Mouse (Mus musculus) naive thymus-derived CD4-positive, alpha-beta T cell, adult 2 months (primary cell): ENCODE data around the gene Foxa1.

ENCODE experiments used
- DNase-seq: peaks from one replicate; pipeline ENCODE4 v3.0.0-alpha.2; 2011; ENCODE audit warnings: low read depth

The Foxa1 gene

DNA sequence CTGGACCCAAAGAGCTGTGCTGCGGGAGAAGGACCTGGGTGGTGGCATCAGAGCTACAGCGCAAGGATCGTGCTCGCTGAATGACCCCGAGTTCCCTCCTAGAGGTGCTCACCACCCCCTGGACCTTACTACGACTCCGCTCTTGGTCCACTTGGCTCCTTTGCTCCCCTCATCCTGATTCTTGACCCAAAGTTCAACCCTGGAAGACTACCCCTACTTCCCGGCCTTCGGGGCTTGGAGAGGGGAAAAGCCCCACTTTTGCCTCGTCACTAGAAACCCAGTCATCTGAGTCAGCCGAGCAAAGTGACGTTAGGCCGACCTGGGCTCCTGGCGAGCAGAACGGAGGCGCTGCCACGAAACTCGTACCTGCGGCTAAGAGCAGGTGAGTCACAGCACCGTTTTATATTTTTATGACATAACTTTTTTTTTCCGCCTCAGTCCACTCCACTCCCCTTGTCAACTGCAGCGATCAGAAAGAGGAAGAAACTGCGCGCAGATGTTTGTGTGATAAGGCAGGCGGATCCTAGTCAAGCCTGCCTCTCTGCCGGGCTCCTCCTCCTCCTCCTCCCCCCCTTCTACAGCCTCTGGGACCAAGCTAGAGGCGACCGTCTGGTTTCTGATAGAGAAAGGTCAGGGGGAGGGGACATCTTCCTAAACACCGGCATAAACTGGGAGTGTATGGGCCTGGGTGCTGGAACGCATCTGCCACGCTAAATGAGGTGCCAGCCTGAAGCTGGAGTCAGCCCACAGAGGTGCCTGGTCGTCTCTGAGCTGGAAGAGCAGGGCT is at the start of gene Foxa1:
Gene Foxa1, minus strand, starts transcription at position 502 of the 787 bp plus-strand sequence.
- no peak for DNase-seq

DNA sequence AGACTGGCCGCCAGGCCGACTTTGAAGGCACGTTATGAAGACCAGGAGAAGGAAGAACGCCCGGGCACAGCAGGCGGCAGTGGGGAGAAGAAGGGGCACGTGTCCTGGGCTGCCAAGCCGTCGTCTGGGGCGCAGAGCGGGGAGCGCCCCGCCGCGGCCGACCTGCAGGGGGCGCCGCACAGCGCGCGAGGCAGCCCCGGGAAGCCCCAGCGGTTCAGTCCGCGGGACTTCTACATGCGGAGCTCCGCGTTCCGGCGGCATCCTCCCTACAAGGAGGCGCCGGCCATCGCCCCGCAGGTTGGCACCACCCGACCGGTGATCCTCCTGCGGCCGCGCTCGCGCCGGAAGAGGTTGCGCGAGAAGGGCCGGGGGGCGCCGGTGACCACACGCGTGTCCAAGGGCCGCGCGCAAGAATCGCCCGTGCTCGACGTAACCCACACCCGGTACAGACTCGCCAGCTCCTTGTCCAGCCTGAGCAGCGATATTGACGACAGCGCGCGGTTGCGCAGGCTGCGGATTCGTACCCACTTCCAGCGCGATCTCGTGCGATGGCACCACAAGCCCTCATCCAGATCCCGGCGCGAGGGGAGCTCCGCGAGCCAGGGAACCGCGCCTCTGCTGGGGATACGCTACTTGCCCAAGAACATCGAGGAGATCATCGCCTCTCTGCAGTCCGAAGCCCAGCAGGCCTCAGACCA is 29.4 kb upstream of the Foxa1 start:
- no peak for DNase-seq

DNA sequence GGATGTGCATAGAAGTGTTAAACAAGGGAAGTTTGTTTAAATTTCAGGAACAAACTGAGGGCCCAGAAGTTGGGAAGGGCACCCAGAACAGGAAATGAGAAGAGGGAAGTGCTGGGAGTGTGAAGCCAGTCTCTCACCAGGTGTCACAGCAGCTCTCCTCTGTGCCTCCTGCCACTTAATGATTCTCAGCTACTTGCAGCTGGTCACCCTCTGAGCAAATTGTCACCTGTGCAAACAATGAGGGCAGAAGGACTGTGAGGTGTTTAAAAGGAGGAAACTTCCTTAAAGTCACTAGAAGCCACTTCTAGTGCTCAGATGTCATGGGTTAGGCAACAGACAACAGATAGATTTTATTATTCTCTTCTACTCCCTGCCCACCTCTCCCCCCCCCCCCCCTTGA is 25.7 kb upstream of the Foxa1 start:
- no peak for DNase-seq

DNA sequence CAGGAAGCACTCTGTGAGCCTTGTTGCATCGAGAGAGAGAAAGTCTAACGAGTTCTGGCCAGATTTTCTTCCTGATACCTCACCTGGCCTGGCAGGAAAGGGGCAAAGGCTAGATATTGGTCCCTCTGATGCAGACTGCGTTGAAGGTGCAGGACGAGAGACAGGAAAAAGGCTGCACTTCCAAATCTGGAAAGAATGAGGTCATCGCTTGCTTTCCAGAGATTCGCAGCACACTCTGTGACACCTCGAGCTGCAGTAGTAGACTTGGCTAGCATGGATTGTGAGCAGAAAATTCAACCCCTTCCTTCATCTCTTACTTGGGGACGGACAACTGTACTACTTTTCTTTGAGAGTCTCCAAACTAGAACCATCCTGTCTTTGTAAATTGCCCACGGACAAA is 25.1 kb upstream of the Foxa1 start:
- no peak for DNase-seq

DNA sequence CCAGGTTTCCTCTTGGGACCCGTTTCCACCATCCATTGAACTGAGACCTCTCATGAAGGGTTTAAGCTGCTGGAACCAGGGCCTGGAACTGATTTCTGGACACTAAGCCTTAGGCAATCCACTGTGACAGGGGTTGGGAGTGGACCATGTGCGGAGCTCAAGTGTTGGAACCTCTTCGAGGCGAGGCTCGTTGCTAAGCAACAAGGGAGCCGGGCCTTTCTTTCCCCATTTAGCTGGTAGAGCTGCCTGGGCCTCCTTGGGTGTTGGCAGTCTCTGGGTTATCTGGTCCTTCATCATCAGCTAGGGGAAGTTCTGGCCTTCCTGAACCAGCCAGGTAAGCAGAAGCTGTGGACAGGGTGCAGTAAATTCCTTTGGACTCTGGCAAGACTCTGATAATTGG is 17.2 kb upstream of the Foxa1 start, which contains the start of gene Ttc6:
Gene Ttc6, plus strand, starts transcription at position 205 of the 400 bp plus-strand sequence.
- no peak for DNase-seq

DNA sequence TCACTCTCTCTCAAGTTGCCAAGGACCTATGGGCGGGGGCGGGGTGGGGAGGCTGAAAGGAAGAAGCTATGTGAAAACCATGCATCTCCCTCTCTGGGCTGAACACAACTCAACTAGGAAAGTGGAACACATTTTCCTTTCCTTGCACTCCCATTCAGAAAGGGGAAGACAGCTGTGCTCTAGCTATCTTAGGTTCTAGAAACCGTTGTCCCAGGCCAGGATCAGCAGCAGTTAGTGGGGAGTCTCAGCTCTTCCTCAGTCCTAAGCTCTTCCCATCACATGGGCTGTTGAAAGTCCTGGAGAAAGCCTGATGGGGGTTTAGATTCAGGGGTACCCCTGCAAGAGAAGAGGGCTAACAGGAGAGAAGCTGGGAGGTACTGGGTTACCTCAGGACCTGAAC is 7.4 kb upstream of the Foxa1 start:
- DNase-seq = no peak

DNA sequence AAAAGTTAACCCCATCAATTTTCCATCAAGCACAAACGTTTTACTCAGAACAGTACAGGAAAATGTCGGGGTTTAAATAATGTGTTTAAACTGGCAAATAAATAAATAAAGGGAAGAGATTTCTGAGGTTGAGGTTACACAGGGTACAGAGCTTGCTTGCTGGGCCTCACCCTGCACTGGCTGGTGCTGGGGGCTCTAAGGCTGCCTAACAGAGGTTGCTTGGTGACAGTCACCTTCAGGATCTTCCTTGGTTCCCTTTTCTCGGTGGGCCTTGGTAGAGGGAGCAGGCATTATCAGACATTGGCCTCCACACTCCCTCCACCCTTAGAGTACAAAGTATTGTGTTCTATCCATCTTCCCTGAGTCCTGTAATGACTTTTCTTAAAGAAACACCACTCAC is 5.6 kb upstream of the Foxa1 start:
- DNase-seq = no peak

DNA sequence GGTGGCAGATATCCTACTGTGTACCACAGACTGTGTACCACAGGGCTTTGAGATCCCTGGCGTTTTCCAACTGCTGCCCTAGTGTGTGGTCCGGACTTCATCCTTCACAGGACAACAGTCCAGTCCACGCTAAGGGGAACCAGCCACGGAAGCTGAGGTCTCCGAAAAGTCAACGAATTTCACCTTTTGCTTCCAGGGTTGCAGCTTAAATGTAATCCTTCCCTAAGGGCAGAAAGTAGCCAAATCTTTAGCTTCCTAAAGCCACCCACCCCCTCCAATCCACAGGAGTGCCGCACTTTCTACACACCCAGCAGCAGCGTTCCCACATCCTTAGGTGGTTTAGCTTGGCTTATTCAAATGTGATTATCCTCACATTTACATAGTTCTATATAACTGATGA is 4.2 kb upstream of the Foxa1 start:
- DNase-seq = no peak

DNA sequence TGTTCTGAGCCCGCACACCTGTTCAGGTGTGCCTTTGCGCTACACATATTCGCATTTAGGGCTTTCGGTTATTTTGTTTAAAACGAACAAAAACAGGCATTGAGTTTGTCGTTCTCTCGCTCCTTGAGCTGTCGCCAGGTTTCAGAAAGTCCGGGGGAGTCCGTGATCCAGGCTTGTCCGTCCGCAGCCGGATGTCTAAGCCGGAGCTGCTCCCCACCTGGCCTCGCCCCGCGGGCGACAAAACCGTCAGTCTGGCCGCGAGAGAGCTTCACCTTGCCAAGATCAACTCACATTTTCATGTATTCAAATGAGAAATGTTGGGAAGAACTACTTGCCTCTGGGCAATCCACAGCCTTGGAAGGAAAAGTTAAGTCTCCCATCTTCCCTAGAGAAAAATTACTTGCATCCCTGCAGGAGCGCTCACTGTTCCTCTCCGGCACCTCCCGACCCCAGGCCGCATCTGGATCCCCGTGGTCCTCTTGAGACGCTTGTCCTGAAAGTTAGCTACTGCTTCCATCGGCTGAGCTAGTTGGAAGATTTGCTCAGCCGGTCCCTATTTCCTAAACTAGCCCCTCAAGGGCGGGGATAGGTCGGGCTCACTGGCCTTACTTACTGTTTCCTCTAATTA is 3.6 kb upstream of the Foxa1 start:
- no peak for DNase-seq

DNA sequence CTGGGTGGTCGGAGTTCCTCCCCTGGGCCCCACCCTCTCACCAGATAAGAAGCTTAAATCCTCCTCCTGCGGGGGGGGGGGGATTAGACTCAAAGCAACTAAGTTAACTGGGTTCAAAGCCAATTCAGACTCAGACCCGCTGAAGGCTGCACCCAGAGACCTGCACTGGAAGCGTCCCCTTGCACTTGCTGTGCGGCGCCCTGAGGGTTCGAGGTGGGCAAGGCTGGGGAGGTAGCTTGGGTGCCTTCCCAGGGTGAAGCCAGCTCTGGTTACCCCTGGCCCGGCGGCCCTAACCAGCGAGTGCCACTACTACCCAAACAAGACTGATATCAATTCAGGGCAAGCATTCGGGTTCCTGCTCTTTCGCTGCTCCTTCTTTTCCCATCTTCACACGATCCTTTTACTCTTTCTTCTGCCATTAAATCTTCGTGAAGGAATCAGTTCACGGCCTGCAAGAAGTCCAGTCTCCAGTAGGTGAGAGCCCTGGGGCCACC is 3.0 kb upstream of the Foxa1 start:
- DNase-seq = no peak

DNA sequence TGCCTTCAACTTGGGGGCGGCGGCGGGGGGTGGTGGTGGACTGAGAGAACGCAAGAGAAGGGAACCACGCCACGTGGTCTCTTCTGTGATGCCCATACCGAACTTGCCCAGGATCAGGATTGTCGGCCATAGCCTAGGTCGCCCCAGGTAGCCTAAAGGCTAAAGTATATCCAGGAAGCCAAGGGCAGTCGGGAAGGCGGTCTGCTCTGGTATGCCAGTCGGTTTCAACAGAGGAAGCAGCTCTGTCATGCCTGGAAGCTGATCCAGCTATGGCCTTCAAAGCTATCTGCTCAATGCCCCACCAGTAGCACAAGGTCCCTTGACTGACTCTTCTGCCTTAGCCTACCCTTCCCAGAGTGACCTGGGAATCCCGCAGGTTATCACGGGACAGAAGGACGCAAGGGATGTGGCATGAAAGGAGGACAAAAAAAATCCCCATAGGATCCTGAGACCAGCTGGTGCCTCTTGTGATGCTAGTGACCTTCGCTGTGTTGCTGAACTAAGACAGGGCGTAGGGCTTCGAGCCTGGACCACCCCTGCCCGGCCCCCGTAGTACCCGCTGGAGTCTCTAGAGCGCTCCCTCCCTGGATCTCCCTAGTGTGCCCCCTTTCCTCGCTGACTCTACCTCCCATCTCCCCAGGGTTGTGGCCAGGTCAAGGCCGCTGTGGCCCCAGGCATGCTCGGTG is 2.4 kb upstream of the Foxa1 start:
- no peak for DNase-seq

DNA sequence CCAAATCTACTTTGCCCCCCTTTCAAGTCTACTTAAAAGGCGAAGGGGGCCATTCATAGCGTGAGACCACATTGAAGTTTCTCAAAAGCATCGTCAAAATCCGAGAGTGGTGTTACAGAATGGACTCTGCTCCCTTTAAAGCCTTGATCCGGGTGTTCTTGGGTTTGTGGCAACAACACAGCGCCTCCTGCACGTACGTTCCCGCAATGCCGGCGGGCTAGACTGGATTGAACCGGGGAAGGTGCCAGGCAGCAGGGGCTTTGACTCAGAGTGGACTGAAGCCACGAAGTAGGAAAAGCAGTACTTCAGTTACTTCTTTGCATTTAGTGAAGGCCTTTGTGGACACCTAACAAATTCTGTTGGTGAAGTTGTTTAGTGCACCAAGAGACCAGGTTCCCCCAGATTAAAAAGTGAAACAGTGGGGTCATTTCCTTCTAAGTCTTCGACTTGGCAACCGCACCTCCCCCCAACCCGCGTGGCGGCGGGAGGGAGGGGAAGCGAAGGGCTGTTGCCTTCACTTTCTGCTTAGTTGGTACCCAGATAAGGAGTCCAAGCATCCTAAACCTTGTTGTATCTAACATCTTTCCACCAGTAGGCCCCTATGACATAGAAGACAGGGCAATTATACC is 1.8 kb upstream of the Foxa1 start:
- DNase-seq = no peak

DNA sequence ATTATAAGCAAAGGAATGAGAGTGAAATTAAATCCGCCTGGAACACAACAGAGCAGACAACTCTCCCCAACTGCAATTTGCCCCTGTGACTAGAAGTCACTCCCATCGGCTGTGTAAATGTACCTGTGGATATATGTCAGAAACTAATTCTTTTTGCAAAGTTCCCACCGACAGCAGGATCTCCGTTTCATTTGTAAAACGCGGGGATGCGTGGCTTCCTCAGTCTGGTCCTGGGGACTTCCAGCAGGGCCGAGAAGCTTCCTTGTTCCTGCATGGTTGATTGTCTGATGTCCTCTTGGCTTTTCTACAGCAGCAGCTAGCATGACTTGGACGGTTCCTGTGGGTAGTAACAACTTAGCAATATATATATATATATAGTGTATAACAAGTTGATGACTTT is 1.2 kb upstream of the Foxa1 start:
- DNase-seq = no peak

DNA sequence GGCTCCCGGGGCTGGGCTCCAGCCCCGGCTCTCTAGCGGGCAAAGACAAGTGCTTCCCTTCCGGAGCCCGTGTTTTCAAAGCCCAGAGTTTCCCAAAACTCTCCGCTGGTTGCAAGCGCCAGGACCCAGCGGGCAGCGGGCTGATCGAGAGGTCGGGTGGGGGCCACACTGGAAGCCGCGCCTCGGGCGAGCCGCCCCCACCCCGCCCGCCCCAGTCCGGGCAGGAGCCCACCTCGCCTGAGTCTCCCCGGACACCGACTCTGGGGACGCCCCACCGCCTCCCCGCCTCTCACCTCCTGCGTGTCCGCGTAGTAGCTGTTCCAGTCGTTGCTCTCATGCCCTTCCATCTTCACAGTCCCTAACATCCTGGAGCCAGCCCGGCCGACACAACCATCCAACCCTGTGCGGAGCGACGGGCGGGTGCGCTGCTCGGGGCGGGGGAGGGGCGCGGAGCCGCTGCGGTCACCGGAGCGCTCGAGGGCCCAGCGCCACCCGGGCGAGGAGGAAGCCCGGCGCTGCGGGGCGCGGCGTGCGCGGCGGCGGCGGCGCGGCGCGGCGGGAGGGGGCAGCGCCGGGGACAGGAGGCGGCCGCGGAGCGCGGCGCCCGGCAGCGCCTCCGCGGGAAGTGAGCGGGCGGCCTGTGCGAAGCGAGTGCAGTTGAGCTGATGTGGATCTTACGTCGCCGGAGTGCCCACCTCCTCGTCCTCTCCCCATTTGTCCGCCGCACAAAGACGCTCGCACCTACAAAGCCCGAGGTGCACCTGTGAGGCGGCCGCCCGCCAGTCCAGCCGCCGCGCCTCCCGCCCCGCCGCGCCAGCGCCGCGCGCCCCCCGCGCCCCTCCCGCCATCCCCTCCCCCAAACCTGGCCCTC is 1.1 kb downstream of the Foxa1 start:
- no peak for DNase-seq

DNA sequence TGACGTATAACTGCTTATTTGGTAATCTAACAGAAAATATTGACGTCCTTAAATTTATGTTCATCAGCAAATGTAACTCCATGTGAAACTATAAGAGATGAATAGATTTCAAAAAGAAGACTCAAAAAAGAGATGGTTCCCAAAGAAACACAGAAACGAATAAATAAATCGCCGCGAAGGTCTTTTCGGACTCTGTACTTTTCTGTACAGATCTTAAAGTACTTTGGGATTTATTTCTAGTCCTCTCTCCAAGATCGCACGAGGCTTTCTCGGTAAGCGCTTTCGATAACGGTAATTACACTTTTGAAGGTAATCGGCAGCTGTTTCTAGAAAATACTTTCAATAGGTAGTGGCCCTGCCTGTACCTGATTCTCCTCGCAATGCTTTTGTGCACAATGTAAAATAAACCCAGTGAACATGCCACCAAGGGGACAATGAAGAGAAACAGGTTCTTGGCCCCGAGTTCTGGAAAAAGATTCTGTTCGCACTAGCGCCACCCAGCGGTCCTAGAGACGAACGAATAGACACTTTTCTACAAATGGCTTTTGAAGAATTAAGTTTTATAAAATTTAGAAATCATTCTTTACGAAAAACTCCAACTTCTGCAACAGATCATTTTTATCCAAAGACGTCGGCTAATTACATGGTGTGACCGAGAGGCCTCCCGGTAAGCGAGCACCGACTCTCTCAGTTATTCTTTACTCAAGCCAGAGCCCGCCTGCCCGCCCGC is 1.9 kb downstream of the Foxa1 start:
- DNase-seq = peak; percentile 16

DNA sequence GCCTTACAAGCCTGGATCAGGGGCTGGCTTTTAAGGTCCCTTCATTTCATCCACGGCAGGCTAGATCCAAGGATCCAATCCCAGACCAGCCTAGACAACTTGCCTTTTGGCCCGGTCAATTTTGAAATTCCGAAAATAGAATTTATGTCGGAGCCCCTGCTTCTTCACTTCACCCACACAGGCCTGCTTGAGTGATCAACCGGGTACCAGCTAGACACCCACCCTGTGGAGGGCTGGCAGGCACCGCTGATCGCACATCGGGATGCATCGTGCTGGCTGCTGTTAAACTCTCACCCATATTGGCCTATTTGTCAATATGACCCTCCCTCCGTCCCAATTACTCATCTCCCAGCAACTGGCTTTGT is 3.1 kb downstream of the Foxa1 start:
- no peak for DNase-seq

DNA sequence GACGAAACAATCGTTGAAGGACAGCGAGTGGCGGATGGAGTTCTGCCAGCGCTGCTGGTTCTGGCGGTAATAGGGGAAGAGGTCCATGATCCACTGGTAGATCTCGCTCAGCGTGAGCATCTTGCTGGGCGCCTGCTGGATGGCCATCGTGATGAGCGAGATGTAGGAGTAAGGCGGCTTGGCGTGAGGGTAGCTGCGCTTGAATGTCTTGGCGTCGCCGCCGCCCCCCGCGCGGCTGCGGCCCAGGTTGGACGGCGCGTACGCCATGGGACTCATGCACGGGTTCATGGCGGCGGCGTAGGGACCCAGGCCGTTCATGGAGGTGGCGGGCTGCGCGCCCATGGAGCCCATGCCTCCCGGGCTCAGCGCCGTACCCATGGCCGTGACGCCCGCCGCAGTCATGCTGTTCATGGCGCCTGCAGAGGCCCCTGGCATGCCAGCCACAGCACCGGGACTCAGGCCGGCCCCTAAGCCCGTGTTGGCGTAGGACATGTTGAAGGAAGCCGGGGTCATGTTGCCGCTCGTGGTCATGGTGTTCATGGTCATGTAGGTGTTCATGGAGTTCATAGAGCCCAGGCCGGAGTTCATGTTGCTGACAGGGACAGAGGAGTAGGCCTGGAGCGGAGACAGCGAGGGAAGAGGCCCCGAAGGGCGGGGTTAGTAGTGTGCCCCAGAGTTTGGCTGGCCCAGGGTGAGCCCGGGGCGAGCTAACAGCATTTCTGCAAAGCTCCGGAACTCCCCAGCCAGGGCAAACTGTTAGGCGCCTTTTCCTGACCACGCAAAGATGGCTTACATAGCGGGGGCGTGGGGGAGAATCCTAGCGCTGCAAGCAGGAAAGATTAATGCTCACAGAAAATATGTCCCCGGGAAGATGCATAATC is 3.7 kb downstream of the Foxa1 start:
- no peak for DNase-seq

DNA sequence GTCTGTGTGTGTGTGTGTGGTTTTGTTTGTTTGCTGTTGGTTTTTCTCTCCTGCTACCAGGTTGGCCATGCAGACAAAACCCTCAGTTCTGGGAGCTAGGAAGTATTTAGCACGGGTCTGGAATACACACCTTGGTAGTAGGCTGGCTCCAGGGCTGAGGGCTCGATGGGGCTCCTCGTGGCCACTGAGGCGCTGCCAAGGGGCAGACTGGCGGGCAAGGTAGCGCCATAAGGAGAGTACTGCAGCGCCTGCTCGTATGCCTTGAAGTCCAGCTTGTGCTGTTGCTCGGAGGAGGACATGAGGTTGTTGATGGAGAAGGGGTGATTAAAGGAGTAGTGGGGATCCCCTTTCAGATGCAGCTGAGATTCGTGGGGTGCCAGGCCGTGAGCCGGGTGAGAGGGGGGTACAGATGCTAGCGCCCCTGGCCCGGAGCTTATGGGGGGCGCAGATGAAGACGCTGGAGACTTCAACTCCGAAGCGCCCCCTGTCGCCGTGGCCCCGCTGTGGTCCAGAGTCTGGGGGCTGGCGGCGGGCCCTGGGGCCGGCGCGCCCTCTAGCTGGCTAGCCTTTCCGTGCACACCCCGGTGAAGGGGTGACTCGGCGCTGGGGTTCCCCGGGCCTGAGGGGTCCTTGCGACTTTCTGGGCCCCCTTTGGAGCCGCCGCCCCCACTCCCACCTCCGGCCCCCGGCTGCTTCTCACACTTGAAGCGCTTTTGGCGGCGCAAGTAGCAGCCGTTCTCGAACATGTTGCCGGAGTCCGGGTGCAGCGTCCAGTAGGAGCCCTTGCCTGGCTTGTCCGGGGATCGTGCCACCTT is 4.6 kb downstream of the Foxa1 start:
- no peak for DNase-seq
